Mouse (Mus musculus): ENCODE measurements at regions not wholly inside any gene's neighbourhood (a gene's known extent, or its start where the extent isn't known, plus 50 kb on each side); places are given as distances from the start of the nearest gene placed in this dataset.
A peak's percentile ranks its signal among the peaks of the same experiment; 100 is the strongest.

GRCm38 (mm10) chr2:30715720-30716310 is 87.6 kb downstream of the 1700001O22Rik start:
- TF ChIP-seq CTCF (IDR thresholded peaks at IDR 0.05 in 2 of 3, conservative IDR thresholded peaks at IDR 0.05 in 1 of 3; ENCODE audit: control insufficient read depth in 1 of 3, insufficient read depth in 1 of 3, low read depth in 2 of 3, low read length in 3 of 3, poor library complexity in 1 of 3, severe bottlenecking in 1 of 3) = no peak
- TF ChIP-seq NRF1 (IDR thresholded peaks at IDR 0.05; ENCODE audit: insufficient read depth, low read depth, low read length, poor library complexity, severe bottlenecking) = no peak
- TF ChIP-seq POLR2A (IDR thresholded peaks at IDR 0.05; ENCODE audit: control insufficient read depth in 1 of 2, insufficient read depth in 1 of 2, low read depth in 1 of 2, low read length in 2 of 2, poor library complexity in 1 of 2) = no peak
- no peak for TF ChIP-seq TCF12 (IDR thresholded peaks at IDR 0.05; ENCODE audit: low read depth, low read length)
- TF ChIP-seq EP300 (IDR thresholded peaks at IDR 0.05; ENCODE audit: low read depth in 1 of 2, low read length in 2 of 2) = no peak
- peak; percentile 67 for TF ChIP-seq MAX (IDR thresholded peaks at IDR 0.05; ENCODE audit: low read length)
- no peak for TF ChIP-seq ETS1 (IDR thresholded peaks at IDR 0.05; ENCODE audit: low read depth, low read length)
- TF ChIP-seq ZNF384 (IDR thresholded peaks at IDR 0.05; ENCODE audit: low read depth, low read length) = no peak
- no peak for TF ChIP-seq BHLHE40 (IDR thresholded peaks at IDR 0.05; ENCODE audit: borderline replicate concordance, low read depth, low read length)
- no peak for TF ChIP-seq USF2 (IDR thresholded peaks at IDR 0.05; ENCODE audit: borderline replicate concordance in 1 of 2, insufficient read depth in 1 of 2, low read depth in 1 of 2, low read length in 2 of 2)
- TF ChIP-seq ZMIZ1 (IDR thresholded peaks at IDR 0.05; ENCODE audit: low read depth, low read length) = no peak
- no peak for TF ChIP-seq ZC3H11A (IDR thresholded peaks at IDR 0.05; ENCODE audit: low read depth, low read length)
